Mouse (Mus musculus): ENCODE results near the gene Btbd35f22.
"Not testable (repeated sequence)": the region's sequence is repeated elsewhere in the genome, so short reads cannot be mapped to it uniquely, and the experiment has no call there.

Gene Btbd35f22

DNA sequence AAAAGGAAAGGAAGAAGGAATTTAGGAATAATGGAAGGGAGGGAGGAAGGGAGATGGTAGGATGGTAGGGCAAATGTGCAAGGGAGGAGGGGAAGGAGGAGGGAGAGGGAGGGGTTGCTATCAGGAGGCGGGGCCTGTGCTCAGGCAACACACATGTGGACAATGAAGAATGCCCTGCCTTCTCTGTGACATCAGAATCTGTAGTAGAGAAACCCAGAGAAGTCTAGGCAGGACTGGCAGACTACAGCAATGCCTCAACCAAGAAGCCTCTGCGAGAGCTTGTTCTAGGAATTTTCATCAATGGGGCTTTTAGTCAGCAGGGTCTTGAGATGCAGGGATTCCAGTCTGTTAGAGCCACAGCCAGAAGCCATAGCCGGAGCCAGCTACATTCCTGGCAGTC is at the start of gene Btbd35f22:
TSS of gene Btbd35f22 (plus strand) at position 301 of the 400 bp plus-strand sequence.
- not testable (repeated sequence) for DNase-seq (ENCODE audit: extremely low read depth, low read depth, low spot score)

Data from fat pad, adult 2 months (tissue).